ENCODE assay signal across 7 mouse cellular contexts in genomic region chr2:24385111-24385961, GRCm38 (mm10). TPM values are rescaled to one million over a fixed set of nuclear protein-coding genes. Genes with fewer than 3 reads are reported as not detected.
DNase-seq lines count a peak whose midpoint lies in the region; ATAC-seq and TF ChIP-seq lines count a peak whose summit lies in the region.

No protein-coding gene starts in this region.

- H3K4me1 ChIP-seq in E14TG2a.4 (replicated peaks; ENCODE audit: low read depth, low read length): peaks cover 32% of the 10 kb centered on the region
- H3K4me1 ChIP-seq in liver, embryonic 15.5 days (replicated peaks): peaks cover 53% of the 10 kb centered on the region

- H3K36me3 ChIP-seq in E14TG2a.4 (ENCODE audit: insufficient read depth, low read length): no peaks in the 10 kb centered on the region
- no peaks in the 10 kb centered on the region for H3K36me3 ChIP-seq in liver, embryonic 15.5 days (replicated peaks)

- H3K4me2 ChIP-seq in liver, embryonic 15.5 days: peak overlapping the region; percentile 73

- WGBS in liver, embryonic 15.5 days (ENCODE audit: insufficient replicate concordance): 23% methylated on average over 14 of the region's 14 CpGs

- H3K4me3 ChIP-seq in E14TG2a.4 (replicated peaks; ENCODE audit: low read length): peak overlapping the region; percentile 63
- peak overlapping the region; percentile 56 for H3K4me3 ChIP-seq in liver, embryonic 15.5 days (replicated peaks)

- H3K27ac ChIP-seq in liver, embryonic 15.5 days (replicated peaks): peak overlapping the region; percentile 85

- ATAC-seq in liver, embryonic 15.5 days (ENCODE audit: insufficient read depth): peak; percentile 90

- H3K9me3 ChIP-seq in E14TG2a.4 (ENCODE audit: low read length): no peaks in the 10 kb centered on the region
- H3K9me3 ChIP-seq in liver, embryonic 15.5 days (replicated peaks): no peaks in the 10 kb centered on the region

- H3K9ac ChIP-seq in liver, embryonic 15.5 days: peak overlapping the region; percentile 40

- peaks cover 8% of the 10 kb centered on the region for H3K27me3 ChIP-seq in E14TG2a.4 (ENCODE audit: insufficient read depth, low read length)
- no peaks in the 10 kb centered on the region for H3K27me3 ChIP-seq in liver, embryonic 15.5 days

- DNase-seq in c-Kit-negative CD71-positive TER-119-positive erythroid progenitor cells, embryonic 14.5 days (ENCODE audit: low read depth, low spot score): peak; percentile 58
- DNase-seq in spleen, postnatal 10 days (ENCODE audit: low spot score in 2 of 2): peak; percentile 52 to 81
- no peak for DNase-seq in right cerebral cortex, postnatal 10 days (ENCODE audit: low spot score in 2 of 2)
- no peak for DNase-seq in frontal cortex, postnatal 14 days (ENCODE audit: low spot score in 2 of 2)
- no peak for DNase-seq in right cerebral cortex, postnatal 25 days

- no peak for TF ChIP-seq CTCF in E14TG2a.4 (conservative IDR thresholded peaks at IDR 0.05; ENCODE audit: low read length)

RNA-seq across cellular contexts. Expression of gene Psd4, which starts 18.0 kb away (rescaled TPM):
- 7.6 and 8.1 TPM in 2 replicates for polyA plus RNA-seq in liver, embryonic 15.5 days (2015; fragmentation: Nextera tagmentation; extraction: Ambion mirVana)

RNA-seq across cellular contexts. Expression of gene Il1rn, which starts 48.7 kb away (rescaled TPM):
- 8.2 and 12.0 TPM in 2 replicates for polyA plus RNA-seq in liver, embryonic 15.5 days (2015; fragmentation: Nextera tagmentation; extraction: Ambion mirVana)

Comparison
In these comparisons a context has a peak if more than half of its experiments do, and no peak if none do; other contexts are left out.
1. DNase-seq: peak in c-Kit-negative CD71-positive TER-119-positive erythroid progenitor cells, embryonic 14.5 days (single experiment) and spleen, postnatal 10 days (2 of 2); none in right cerebral cortex, postnatal 10 days (0 of 2), frontal cortex, postnatal 14 days (0 of 2) and right cerebral cortex, postnatal 25 days (single experiment).